In the genomic region with DNA sequence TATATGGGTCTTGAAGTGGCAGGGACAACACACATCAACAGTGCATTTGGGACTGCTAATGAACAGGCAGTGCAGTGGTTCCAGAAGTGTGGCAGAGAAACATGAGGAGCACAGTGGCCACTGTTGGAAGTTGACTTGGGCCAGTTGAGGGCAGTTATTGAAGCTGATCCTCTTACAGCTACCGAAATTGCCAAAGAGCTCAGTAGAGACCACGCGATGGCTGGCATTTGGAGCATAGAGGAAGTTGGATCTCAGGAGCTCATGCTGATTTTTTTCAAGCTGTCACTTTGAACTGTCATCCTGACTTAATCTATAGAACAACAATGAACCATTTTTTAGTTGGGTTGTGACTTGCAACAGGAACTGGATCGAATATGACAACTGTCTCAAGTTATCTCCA, we compare ENCODE assay signal across 27 mouse cellular contexts.
DNase-seq lines count a peak whose midpoint lies in the region; ATAC-seq lines count a peak whose summit lies in the region.
"Had no signal": no experiment of that assay in that cellular context is flagged by ENCODE, and none has a peak within 500 bp of the region (broad histone marks: within the 10 kb centered on the region; RNA-seq: fewer than 3 reads in every experiment).

No protein-coding gene starts in this region.

- no peaks in the 10 kb centered on the region for H3K4me1 ChIP-seq in midbrain, embryonic 11.5 days (ENCODE audit: control insufficient read depth, insufficient read depth, low read length)
- H3K4me1 ChIP-seq in midbrain, embryonic 14.5 days (ENCODE audit: control insufficient read depth, insufficient read depth, low read length) = no peaks in the 10 kb centered on the region
- H3K4me1 ChIP-seq: embryonic facial prominence, embryonic 13.5 days; embryonic facial prominence, embryonic 15.5 days had no signal

- H3K36me3 ChIP-seq in midbrain, embryonic 11.5 days (ENCODE audit: control insufficient read depth, insufficient read depth, low read length) = no peaks in the 10 kb centered on the region
- H3K36me3 ChIP-seq in midbrain, embryonic 14.5 days (ENCODE audit: control insufficient read depth, insufficient read depth, low read length) = no peaks in the 10 kb centered on the region
- H3K36me3 ChIP-seq: embryonic facial prominence, embryonic 13.5 days; embryonic facial prominence, embryonic 15.5 days; forebrain, embryonic 10.5 days; forebrain, embryonic 12.5 days; G1E had no signal

- H3K9me3 ChIP-seq in midbrain, embryonic 11.5 days (ENCODE audit: control insufficient read depth, low read length) = no peaks in the 10 kb centered on the region
- H3K9me3 ChIP-seq in midbrain, embryonic 14.5 days (ENCODE audit: control insufficient read depth, low read length) = no peaks in the 10 kb centered on the region
- H3K9me3 ChIP-seq: embryonic facial prominence, embryonic 13.5 days; embryonic facial prominence, embryonic 15.5 days; forebrain, embryonic 10.5 days; forebrain, embryonic 12.5 days had no signal

- no peak overlapping the region for H3K27ac ChIP-seq in midbrain, embryonic 11.5 days (ENCODE audit: low read depth, low read length)
- no peak overlapping the region for H3K27ac ChIP-seq in midbrain, embryonic 14.5 days (replicated peaks; ENCODE audit: low read depth, low read length)
- H3K27ac ChIP-seq: embryonic facial prominence, embryonic 13.5 days; embryonic facial prominence, embryonic 15.5 days; forebrain, embryonic 12.5 days had no signal

- H3K27me3 ChIP-seq in midbrain, embryonic 11.5 days (ENCODE audit: control insufficient read depth, insufficient read depth, low read length) = no peaks in the 10 kb centered on the region
- no peaks in the 10 kb centered on the region for H3K27me3 ChIP-seq in midbrain, embryonic 14.5 days (ENCODE audit: control insufficient read depth, insufficient read depth, low read length)
- H3K27me3 ChIP-seq: CH12.LX; embryonic facial prominence, embryonic 13.5 days; embryonic facial prominence, embryonic 15.5 days; forebrain, embryonic 12.5 days; Patski had no signal

- intact Hi-C loops in left cerebral cortex, postnatal 4 days (cut with DNase I) = no loop called here

- H3K4me3 ChIP-seq in midbrain, embryonic 11.5 days (ENCODE audit: low read depth, low read length) = no peak overlapping the region
- no peak overlapping the region for H3K4me3 ChIP-seq in midbrain, embryonic 14.5 days (replicated peaks; ENCODE audit: low read depth, low read length)
- H3K4me3 ChIP-seq: embryonic facial prominence, embryonic 13.5 days; embryonic facial prominence, embryonic 15.5 days; erythroblast, embryonic 14.5 days; forebrain, embryonic 10.5 days; forebrain, embryonic 12.5 days had no signal

- 95% methylated on average over 4 of the region's 4 CpGs for WGBS in midbrain, embryonic 11.5 days
- WGBS in midbrain, embryonic 14.5 days = 92% methylated on average over 4 of the region's 4 CpGs

- H3K9ac ChIP-seq in midbrain, embryonic 11.5 days (ENCODE audit: low read length) = no peak overlapping the region
- no peak overlapping the region for H3K9ac ChIP-seq in midbrain, embryonic 14.5 days (replicated peaks; ENCODE audit: low read length)
- H3K9ac ChIP-seq: embryonic facial prominence, embryonic 13.5 days; embryonic facial prominence, embryonic 15.5 days; forebrain, embryonic 12.5 days had no signal

- no peak overlapping the region for H3K4me2 ChIP-seq in midbrain, embryonic 11.5 days
- H3K4me2 ChIP-seq in midbrain, embryonic 14.5 days (ENCODE audit: low read length) = no peak overlapping the region
- H3K4me2 ChIP-seq: embryonic facial prominence, embryonic 13.5 days; embryonic facial prominence, embryonic 15.5 days; forebrain, embryonic 12.5 days had no signal

- ATAC-seq in midbrain, embryonic 11.5 days (ENCODE audit: low FRiP score) = no peak
- ATAC-seq in midbrain, embryonic 14.5 days (ENCODE audit: low FRiP score, low TSS enrichment) = no peak
- ATAC-seq in megakaryocyte, adult 5-6 weeks (ENCODE audit: poor library complexity, severe bottlenecking) = peak; percentile 52
- ATAC-seq: activated CD4-positive, CD25-positive, alpha-beta regulatory T cell, adult 4 months; CD4-positive, CD25-positive, alpha-beta regulatory T cell, adult 4 months; forebrain, embryonic 14.5 days; forebrain, embryonic 16.5 days; Patski had no signal

- peak; percentile 19 for DNase-seq in midbrain, embryonic 11.5 days (ENCODE audit: low spot score, missing footprints)
- DNase-seq in midbrain, embryonic 14.5 days = no peak
- DNase-seq in embryo, embryonic 11 days = no peak
- DNase-seq in left cerebral cortex, postnatal 4 days = no peak
- DNase-seq: adrenal gland, adult 8-10 months; adrenal gland, postnatal 14 days; adrenal gland, postnatal 36 days; B cell, adult 2 months; cerebellum, adult 11 months; cerebellum, adult 18-20 months; cerebellum, adult 8-10 months; cerebellum, adult 9-11 months; cerebellum, postnatal 14 days; cerebellum, postnatal 36 days had no signal
